Mouse (Mus musculus) left cerebral cortex, adult 8-10 months (tissue): ENCODE measurements around the gene Rnf227. TPM values are rescaled to one million over a fixed set of nuclear protein-coding genes. Genes with fewer than 3 reads are reported as not detected.
"Not testable (repeated sequence)": the region's sequence is repeated elsewhere in the genome, so short reads cannot be mapped to it uniquely, and the experiment has no call there.

Experiments
- DNase-seq, 2 experiments: peaks; one replicate each; pipeline ENCODE4 v3.0.0; 2022; ENCODE audit warnings: low spot score in 2 of 2
- total RNA-seq, 4 experiments: library from RNA; stranded (reverse); gene quantifications; 2 replicates each; pipeline ENCODE4 v1.2.4; 2022

Gene Rnf227
- 100 to 1,000 TPM; 160 to 180 (median 169) TPM for total RNA-seq

DNA sequence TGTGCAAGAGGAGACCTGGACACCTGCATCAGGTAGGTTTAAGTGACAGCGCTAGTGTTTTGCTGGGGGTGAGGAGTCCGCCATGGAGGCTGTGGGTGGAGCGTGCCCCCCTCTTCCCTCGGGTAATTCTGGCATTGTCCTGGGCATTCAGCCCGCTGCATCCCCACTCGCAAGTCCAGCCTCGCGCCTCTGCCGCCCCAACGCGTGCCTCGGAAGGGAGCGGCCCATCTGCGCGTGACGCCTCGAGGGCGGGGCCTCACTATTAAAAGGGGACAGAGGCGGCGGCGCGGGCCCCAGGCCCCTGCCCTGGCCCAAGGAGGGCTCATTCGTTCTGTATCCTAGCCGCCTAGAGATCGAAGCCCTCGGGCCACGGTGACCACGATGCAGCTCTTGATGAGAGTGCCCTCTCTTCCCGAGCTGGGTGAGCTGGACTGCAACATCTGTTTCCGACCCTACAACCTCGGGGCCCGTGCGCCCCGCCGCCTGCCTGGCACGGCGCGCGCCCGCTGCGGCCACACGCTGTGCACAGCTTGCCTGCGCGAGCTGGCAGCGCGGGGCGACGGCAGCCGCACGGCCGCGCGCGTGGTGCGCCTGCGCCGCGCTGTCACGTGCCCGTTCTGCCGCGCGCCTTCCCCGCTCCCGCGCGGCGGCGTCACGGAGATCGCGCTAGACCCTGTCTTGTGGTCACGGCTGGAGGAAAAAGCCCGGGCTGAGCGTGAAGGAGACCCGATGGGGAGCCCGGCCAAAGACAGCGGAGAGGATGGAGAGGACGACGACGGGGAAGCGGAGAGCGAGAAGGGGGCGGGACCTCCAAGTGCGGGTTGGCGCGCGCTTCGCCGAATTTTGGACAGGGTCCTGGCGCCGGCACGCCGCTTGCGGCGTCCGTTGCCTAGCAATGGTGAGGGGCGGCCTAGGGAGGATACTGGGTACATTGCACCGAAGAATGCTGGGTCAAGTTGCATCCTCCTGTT, at the start of gene Rnf227:
TSS of gene Rnf227 (plus strand) at position 301 of the 971 bp plus-strand sequence.
- DNase-seq: peak; percentile 71 to 73

DNA sequence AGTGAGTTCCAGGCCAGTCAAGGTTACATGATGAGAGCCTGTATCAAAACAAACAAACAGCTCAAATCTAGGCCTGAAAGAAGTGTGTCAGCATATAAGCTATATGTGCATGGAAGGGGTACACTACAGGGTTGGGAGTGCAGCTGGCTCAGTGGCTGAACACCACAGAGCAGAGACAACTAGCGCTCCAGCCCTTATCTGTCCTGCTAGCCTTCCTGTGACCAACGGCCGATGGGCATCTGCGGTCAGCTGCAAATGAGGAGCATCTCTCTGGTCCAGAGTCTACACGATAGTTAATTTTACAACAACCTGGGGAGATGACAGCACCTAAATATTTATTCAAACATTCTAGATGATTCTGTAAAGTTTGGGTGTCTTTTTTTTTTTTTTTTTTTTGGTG, 49.1 kb upstream of the Rnf227 start:
- DNase-seq: no peak

DNA sequence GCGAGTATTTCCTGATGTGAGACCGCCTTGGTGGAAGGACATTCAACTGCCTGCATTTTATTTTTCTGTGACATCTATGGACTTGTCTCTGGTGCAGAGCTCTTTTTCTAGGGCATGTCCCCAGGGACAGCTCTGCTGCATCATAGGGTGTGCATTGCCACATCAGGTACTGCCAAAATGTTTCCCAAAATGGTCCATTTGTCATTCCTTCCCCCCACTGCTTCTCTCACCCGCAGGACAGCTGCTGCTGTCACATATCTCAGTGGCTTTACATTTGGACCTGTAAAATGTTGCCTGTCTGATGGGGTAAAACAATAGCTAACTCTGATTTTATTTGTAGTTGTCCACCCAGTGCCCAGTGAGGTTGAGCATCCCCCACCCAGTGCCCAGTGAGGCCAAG, 45.0 kb upstream of the Rnf227 start:
- DNase-seq: peak in 1 of 2 experiments; percentile 27

DNA sequence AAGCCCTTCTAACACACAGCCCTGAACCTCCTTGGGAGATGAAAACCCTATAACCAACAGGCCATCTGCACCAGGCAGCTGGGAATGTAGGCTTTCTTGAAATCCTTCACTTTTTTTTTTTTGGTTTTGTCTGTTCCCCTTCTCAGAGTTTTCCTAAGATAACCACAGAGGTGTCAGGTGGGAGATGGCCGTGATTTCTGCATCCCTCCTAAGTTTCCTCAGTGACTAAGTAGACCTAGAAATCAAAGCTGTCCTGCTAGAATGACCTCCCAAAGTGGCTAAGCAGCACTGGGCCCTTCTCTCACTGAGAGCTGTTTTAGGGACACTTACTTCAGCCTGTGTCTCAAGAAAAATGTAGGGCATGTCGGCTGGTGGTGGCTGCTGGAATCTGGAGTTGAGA, 42.5 kb upstream of the Rnf227 start:
- DNase-seq: no peak

DNA sequence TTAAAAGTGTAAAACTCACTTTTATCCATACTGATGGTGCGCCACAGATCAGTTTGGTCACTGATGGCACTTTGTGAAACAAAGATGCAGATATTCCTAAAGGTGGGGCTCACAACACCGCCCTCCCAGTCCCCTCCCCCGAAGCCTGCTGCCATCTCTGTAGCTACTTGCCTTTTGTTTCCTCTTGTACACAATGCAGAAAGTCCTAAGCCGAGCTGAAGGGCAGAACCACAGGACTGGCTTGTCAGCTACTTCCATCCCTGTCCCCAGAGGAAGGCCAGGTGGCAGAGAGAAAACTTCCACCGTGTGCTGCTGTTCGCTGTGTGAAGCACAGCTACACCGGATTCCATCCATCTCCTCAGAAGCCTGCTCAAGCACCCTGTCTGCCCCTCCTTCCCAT, 42.0 kb upstream of the Rnf227 start:
- DNase-seq: no peak

DNA sequence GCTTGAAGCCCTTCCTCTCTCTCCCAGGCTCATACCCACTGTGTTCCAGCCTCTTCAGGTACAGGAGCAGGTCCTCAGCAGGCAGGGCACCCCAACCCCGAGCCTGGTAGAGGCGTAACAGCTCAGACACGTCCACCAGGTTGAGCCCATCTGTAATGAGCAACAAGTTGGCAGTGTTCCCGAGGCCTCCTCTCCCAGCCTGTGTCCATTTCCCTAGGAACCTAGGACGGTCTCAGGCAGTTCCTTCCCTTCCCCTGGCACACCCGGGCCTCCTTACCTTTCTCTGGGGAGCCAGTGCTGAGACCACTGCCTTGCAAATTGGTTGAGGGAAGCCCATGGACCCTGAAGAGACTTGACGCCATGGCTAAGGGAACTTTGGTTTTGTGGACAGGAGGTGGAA, 37.4 kb upstream of the Rnf227 start:
- DNase-seq: no peak

DNA sequence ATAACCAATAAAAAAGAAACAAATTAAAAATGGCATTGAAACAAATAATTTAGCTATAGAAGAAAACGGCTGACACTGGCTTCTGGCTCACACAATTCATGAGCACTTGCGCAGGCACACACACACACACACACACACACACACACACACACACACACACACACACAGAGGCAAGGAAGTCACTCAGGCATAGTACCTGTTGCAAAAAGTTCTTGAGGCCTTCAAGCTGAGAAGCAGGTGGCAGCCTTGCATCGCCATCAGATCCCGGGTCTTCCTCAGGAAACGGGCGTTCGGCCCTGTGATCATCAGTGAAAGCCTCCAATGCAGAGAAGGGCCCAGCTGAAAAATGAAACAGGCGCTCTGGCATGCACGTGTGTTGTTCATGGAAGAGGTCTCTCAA, 35.0 kb upstream of the Rnf227 start:
- no peak for DNase-seq

DNA sequence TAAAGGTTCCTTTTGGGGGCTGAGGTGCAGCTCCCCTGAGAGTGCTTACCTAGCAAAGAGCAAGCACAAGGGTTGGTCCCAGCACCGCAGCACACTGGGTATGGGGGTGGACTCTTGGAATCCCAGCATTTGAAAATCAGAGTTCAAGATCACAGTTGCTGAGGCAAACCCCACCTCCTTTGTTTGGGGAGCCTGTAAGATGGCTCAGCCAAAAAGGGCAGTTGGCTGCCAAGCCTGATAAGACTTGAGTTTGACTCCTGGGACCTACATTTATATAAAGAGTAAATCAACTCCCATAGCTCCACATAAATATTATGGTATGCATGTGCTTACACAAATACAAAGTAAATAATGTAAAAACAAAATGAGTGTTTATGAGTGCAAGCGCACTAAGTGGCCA, 34.2 kb upstream of the Rnf227 start:
- DNase-seq: no peak

DNA sequence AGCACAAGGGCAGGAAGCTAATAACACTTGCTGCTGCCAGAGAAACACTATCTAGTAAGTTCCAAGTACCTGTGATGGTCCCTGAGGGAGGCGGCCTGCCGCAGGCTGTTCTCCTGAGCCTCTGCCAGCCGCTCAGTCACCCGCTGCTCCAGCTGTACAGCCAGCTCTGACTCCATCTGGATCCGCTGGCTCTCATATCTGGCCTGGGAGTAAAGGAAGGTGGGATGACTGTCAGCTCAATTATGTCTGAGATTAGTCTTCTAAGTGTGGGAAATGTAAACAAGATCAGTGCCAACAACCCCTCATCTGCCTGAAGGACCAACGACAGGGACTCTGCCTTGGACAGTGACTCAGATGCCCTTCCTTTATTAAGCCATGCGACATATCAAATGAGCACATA, 29.0 kb upstream of the Rnf227 start:
- DNase-seq: no peak

DNA sequence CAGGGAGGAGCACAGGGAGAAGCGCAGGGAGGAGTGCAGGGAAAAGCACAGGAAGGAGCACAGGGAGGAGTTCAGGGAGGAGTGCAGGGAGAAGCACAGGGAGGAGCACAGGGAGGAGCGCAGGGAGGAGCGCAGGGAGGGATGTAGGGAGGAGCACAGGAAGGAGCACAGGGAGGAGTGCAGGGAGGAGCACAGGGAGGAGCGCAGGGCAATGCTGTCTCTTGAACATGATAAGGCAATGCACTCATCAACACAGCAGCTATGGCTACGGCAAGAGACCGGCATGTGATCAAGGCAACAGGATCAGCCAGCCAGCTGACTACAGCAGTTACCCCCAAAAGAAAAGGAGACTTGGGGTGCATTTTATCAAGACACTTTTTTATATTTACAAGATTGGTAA, 23.9 kb upstream of the Rnf227 start:
- no peak for DNase-seq

DNA sequence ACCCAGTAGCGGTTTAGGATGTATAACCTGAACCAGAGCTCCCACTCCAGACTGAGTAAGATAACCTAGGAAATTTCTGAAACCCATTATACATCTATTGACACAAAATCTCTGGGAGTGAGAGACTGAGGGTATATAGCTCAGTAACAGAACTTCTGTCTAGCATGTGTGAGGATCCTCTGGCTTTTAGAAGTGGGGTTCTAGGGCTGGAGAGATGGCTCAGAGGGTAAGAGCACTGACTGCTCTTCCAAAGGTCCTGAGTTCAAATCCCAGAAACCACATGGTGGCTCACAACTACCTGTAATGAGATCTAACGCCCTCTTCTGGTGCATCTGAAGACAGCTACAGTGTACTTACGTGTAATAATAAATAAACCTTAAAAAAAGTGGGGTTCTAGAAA, 22.3 kb upstream of the Rnf227 start:
- DNase-seq: not testable (repeated sequence)

DNA sequence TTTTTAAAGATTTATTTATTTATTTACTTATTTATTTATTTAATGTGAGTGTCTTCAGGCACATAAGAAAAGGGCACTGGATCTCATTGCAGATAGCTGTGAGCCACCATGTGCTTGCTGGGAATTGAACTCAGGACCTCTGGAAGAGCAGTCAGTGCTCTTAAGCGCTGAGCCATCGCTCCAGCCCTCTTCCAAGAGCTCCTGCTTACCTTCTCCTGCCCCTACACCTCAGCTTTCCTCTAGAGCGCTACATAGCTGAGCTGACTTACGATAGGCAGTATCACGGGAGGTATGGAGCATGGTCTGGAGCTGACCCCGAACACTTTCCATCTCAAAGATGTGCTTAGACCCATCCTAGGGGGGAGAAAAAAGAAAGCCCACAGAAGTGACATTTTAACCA, 18.7 kb upstream of the Rnf227 start:
- DNase-seq: no peak

DNA sequence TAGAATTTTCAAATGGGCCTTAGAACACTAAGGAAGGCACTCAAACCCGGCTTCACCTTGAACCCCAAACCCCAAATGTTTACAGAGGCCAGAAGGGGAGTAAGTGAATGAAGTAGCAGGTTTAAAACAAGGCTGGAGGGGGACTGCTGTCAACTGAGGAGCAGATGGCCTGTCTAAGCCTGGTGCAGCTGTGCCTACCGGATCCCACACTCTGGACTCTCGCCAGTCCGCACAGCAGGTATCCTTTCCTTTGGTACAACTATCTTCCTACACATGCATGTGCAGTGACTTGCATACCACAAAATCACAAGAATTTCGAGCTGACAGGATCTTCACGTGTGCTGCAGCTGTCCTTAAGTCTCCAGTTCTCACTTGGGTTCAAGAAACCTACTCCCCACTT, 18.3 kb upstream of the Rnf227 start:
- peak in 1 of 2 experiments; percentile 70 for DNase-seq

DNA sequence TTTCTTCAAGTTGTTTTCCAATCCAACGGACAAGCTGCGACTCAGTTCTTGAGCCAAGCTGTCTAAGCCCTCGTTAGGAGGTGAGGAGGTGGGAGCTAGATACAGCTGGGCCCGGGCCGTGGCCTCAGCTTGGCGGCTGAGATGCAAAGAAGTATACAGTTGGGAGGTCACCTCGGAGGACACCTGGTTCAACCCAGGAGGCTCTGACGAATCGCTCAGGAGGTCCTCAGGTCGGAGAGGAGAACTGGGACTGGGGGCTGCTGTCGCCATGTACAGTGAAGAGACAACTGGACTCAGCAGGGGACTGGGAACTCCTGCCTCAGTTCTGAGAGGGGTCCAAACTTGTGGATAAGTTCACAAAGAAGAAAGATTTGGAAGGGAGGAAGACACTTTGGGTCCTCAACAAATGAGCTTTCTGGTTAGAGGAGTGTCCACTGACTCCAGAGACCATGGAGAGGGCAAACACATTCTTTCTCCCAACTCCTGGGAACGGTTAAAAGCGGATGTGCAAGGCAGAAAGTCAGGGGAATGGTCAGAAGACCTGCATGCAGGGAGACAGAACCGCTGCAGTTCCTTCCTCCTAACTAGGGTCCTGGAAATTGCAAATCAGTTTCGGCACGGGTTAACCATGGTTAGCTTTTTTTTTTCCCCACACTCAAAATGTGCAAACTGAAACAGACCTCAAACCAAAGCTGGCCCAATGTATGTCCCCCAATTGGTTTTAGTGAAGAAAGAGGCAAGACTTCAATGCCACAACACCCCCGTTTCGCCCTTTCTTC, 17.4 kb upstream of the Rnf227 start:
- no peak for DNase-seq

DNA sequence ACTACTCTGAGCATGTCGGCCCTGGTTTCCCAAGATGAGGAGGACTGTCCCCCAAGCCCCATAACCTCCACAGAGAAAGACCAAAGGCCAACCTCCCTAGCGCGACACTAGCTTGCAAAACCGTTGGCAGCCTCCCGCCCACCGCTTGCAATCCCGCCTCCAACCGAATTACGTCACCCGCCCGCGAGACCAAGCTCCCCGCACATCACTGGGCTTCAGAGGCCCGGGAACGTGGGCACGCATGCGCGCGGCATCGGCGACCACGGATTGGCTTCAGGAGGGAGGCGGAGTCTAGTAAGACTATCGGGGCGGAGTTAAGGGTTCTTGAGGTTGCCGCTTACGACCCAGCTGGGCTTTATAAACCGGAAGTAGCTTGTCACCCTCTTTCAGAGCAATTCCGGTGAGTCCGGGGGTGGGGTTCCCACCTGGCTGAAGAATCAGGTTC, 16.6 kb upstream of the Rnf227 start, which contains the start of the genes Cntrob and Trappc1:
TSS of gene Cntrob (minus strand) at position 109 of the 445 bp plus-strand sequence.
TSS of gene Trappc1 (plus strand) at position 314 of the 445 bp plus-strand sequence.
- DNase-seq: peak; percentile 92 to 99

DNA sequence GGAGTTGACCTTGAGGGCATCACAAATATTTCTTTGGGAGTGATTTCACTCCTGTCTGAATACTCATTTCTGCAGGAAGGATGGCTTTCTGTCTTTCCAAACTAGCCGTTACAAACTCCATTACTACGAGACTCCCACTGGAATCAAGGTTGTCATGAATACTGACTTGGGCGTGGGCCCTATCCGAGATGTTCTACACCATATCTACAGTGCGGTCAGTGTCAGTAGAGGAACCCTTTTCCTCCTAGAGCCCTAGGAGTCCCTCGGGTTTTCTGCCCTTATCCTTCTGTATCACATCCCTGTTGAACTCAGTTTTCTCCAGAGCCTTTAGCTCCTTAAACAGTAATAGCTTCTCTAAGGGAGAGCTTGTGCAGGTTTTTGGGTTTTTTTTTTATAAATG, 15.5 kb upstream of the Rnf227 start:
- no peak for DNase-seq

DNA sequence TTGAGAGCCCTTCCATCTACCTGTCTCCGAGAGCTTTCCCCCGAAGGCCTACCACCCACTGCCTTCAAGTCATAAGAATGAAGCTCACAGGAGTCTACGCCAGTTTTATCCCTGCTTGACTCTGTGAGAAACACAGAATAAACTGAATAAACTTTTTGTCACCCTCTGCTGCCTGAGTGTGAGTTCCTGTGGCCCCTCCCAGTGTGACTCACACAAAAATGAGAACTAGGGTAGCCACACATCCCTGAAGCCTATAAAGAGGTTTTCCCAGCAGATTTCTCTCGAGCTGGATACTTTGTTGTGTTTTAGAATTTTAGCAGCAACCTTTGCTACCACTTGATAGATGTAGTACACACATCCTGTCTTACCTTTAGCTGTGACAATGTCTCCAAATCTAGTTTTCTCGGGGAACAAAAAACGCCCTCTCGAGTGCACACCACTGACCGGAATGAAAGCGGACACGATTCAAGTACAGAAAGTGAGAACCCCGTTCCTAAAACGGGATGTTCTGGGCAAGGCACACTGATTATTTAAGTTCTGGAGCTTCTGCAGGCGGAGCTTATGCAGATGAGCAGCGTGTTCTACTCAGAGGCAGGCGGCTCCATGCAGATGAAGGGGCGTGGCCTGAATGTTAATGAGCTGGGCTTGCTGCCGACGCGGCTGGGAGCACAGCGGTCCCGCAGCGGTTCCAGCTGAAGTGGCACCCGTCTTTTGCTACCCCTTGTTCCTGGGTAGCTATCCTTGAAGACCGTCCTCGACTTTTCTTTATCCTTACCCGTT, 14.4 kb upstream of the Rnf227 start, which contains the start of gene Kcnab3:
TSS of gene Kcnab3 (plus strand) at position 631 of the 780 bp plus-strand sequence.
- peak; percentile 47 to 83 for DNase-seq

DNA sequence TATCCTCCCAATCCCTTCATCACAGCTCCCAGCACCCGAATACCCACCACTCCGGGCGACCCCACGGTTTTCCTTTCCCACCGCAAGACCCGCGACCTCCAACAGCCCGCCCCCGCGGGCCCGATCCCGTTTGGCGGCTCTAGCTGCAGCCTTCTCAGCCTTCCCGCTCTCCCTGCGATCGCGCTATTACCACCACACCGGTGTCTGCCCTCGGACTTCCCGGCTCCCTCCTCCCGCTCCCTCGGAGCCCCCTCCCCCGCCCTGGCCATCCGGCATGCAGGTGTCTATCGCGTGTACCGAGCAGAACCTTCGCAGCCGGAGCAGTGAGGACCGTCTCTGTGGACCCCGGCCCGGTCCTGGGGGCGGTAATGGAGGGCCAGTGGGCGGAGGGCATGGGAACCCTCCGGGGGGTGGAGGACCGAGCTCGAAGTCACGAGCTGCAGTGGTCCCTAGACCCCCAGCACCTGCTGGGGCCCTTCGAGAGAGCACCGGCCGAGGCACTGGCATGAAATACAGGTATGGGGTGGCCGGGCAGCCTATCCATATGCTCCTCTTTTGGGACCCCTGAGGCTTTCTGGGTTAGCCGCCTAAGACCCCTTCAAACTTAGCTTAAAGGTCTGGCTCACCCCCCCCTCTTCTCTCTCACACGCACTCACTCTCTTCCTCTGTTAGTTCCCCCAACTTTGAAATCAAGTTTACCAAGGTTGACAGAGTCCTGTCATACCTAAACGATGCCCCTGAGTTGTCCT, 13.7 kb upstream of the Rnf227 start:
- no peak for DNase-seq

DNA sequence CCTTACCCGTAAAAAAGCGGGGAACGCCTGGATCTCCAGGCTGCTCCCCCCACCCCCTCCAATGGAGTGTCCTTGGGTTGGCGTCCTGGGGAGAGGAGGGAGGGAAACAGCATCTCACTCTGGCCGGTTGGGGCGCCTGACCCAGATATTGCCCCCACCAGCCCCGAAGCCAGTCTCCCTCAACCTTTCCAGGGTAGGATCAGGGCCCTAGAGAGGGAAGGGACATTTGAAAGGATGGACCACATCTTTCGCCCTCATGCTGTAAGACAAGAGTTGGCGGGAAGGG, 13.2 kb upstream of the Rnf227 start:
- no peak for DNase-seq

DNA sequence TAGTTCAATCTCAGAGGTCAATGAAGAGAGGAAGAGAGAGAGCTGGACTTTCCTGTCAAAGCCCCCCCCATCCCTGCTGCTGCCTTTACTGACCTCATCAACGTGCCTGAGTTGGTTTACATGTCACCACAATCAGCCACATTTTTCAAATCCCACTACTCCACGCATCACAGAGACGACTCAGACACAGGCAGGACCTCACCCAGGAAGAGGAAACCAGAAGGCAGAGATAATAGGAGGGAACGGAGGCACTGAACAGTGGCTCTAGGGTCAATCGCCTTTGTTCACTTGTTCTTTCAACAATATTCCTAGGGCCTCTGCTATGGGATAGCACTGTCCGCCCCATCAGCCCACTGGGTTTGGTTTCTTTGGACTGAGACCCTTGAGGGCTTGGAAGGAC, 12.6 kb upstream of the Rnf227 start:
- no peak for DNase-seq

DNA sequence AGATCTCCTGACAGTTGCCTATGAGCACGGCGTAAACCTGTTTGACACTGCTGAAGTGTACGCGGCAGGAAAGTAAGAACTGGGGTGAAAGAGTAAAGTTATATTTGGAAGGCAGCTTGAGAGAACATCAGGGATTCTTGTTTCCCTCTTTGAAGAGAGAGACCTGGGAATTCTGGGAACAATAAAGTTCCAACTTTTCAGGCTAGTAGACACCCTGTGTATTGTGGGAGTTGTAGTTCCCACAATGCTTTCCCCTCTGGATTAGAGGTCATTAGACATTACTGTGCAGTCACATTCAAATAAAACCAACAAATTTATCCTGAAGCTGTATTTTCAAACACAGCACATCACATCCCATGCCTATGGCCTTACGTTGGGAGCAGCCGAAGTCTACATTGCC, 11.7 kb upstream of the Rnf227 start:
- no peak for DNase-seq
